Mouse (Mus musculus) hindbrain, embryonic 15.5 days (tissue): ENCODE measurements around the gene Neu1. TPM values are rescaled to one million over a fixed set of nuclear protein-coding genes. Genes with fewer than 3 reads are reported as not detected.
"Not testable (repeated sequence)": the region's sequence is repeated elsewhere in the genome, so short reads cannot be mapped to it uniquely, and the experiment has no call there.

ENCODE experiments used
- ATAC-seq: fragments of 200-750 bp; cut with Nextera tagmentation; 2 replicates; pipeline ENCODE4 v1.8.0; 2017; ENCODE audit warnings: low read depth, moderate number of reproducible peaks, moderate TSS enrichment; ENCODE audit not compliant: low FRiP score
- H3K27ac ChIP-seq: fragments of 300-500 bp; sonication (generic); replicated peaks from 2 replicates; pipeline ENCODE4 v1.5.1; 2015; ENCODE audit warnings: mild to moderate bottlenecking, inconsistent platforms
- H3K27me3 ChIP-seq: fragments of 300-500 bp; sonication (generic); 2 replicates; pipeline ENCODE4 v1.6.1; 2015; ENCODE audit warnings: control low read depth, inconsistent platforms
- H3K36me3 ChIP-seq: fragments of 300-500 bp; sonication (generic); 2 replicates; pipeline ENCODE4 v1.6.1; 2015; ENCODE audit warnings: control low read depth, inconsistent platforms
- H3K4me1 ChIP-seq: fragments of 300-500 bp; sonication (generic); replicated peaks from 2 replicates; pipeline ENCODE4 v1.6.1; 2015; ENCODE audit warnings: control low read depth, inconsistent platforms
- H3K4me2 ChIP-seq: fragments of 300-500 bp; sonication (generic); 2 replicates; pipeline ENCODE4 v1.6.1; 2015; ENCODE audit warnings: moderate library complexity, mild to moderate bottlenecking, inconsistent platforms
- H3K4me3 ChIP-seq: fragments of 300-500 bp; sonication (generic); 2 replicates; pipeline ENCODE4 v1.5.1; 2015; ENCODE audit warnings: mild to moderate bottlenecking, inconsistent platforms
- H3K9ac ChIP-seq: fragments of 300-500 bp; sonication (generic); 2 replicates; pipeline ENCODE4 v1.6.1; 2015; ENCODE audit warnings: inconsistent platforms
- H3K9me3 ChIP-seq: fragments of 300-500 bp; sonication (generic); 2 replicates; pipeline ENCODE4 v1.6.1; 2016; ENCODE audit warnings: control low read depth, inconsistent platforms
- WGBS: fragments of 180-500 bp; shearing (Covaris S2); methylation state at CpG from one replicate; pipeline ENCODE4 v1.1.7; 2015; 5-methylcytosine and 5-hydroxymethylcytosine counted together
- polyA plus RNA-seq: library from polyadenylated mRNA; unstranded; fragments of >200 nt; fragmentation: Nextera tagmentation; extraction: Ambion mirVana; gene quantifications from 2 replicates; pipeline ENCODE4 v1.2.1, GENCODE M21; 2015

Gene Neu1
- polyA plus RNA-seq, 1 experiment from 2014 or later = 38.3 TPM

DNA sequence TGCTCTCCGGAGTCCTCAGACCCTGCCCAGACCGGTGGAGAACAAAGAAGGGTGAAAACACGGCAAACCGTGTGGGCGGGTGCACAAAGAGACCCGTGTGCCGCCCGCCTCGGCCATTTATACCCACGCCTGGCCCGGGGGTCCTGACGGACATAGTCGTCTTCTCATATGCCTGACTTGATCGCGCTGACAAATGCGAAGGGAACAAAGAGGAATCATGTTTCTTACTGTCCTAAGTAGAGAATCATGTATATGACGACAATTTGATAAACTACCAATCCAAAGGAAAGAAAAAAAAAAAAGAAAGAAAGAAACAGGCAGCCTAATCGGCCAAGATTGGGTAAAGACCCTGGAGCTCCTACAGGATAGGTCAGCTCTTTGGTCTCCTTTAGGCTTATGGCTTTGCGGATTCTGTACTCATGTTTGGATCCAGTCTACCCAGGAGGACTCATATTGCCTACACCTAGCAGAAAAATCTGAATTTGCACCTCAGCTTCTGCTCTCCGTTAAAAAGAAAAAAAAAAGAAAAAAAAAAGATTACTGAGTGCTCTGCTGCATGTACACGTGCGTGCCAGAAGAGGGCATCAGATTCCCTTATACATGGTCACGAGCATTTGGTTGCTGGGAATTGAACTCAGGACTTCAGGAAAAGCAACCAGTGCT, 21.5 kb downstream of the Neu1 start:
- H3K27ac ChIP-seq = peak overlapping the region; percentile 92
- peak overlapping the region; percentile 70 for H3K4me3 ChIP-seq
- peak overlapping the region; percentile 82 for H3K4me2 ChIP-seq
- WGBS = 0% methylated on average over 23 of the region's 23 CpGs
- H3K27me3 ChIP-seq = peaks cover 13% of the 10 kb centered on the region
- H3K9me3 ChIP-seq = no peaks in the 10 kb centered on the region
- ATAC-seq = peak; percentile 87
- H3K9ac ChIP-seq = peak overlapping the region; percentile 99
- peaks cover 15% of the 10 kb centered on the region for H3K36me3 ChIP-seq
- peaks cover 19% of the 10 kb centered on the region for H3K4me1 ChIP-seq

DNA sequence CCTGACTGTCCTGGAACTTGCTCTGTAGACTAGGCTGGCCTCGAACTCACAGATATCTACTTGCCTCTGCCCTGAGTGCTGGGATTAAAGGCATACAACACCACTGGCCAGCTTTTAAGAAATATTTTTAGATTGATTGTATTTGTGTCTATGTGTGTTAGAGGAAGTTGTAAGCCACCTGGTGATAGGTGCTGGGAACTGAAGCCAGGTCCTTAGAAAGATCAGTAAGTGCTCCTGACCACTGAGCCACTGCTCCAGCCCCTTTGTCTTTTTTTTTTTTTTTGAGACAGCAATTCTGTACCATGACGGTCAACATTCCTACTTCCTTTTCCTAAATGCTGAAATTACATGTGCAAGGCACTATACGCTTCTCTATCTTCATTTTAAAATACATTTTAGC, 22.2 kb downstream of the Neu1 start:
- H3K9ac ChIP-seq = no peak overlapping the region
- no peak for ATAC-seq
- H3K4me3 ChIP-seq = peak overlapping the region; percentile 70
- peaks cover 15% of the 10 kb centered on the region for H3K36me3 ChIP-seq
- peaks cover 19% of the 10 kb centered on the region for H3K4me1 ChIP-seq
- H3K9me3 ChIP-seq = no peaks in the 10 kb centered on the region
- 84% methylated on average over 3 of the region's 3 CpGs for WGBS
- H3K27ac ChIP-seq = no peak overlapping the region; the same call in 1 of the 2 replicates
- H3K27me3 ChIP-seq = peaks cover 13% of the 10 kb centered on the region
- H3K4me2 ChIP-seq = no peak overlapping the region

DNA sequence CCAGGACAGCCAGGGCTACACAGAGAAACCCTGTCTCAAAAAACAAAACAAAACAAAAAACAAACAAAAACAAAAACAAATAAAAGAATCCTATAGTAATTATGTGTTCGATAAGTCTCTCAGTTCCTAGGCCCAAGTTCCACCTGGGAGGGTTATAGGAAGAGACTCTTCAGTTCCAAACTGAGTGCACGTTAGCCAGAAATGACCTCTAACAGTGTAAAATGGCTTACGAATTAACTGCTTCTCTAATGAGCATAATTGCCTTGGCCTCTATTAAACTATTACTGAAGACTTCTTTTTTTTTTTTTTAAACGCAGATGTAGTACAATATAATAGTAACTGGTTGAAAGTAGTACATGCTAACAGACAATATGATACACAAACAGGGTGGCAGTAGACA, 22.9 kb downstream of the Neu1 start:
- Histone ChIP-seq H3K36me3 (peaks cover 15% of the 10 kb centered on the region), H3K9ac (no peak overlapping the region)
- WGBS = 90% methylated on average over 4 of the region's 4 CpGs

DNA sequence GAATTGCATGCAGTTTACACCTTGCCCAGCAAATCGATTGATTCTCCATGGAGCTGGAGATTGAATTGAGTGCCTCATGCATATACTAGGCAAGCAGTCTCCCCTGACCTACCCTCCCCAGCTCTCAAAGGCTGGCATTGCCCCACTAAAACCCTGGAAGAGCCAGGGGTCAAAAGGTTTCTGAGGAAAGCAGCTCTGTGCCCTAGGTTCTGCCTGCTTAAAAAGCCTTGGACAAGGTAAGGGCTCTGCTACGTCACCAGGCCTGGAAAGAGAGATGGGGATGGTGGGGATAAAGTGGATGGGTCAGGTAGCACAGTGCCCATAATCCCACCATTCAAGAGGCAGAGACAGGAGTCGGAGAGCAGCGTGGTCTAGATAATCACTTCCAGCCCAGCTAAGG, 23.8 kb downstream of the Neu1 start:
- WGBS = 75% methylated on average over 4 of the region's 4 CpGs
- Histone ChIP-seq H3K4me2 (no peak overlapping the region), H3K27me3 (peaks cover 19% of the 10 kb centered on the region), H3K27ac (no peak overlapping the region), H3K4me1 (peaks cover 20% of the 10 kb centered on the region), H3K36me3 (peaks cover 10% of the 10 kb centered on the region), H3K9me3 (no peaks in the 10 kb centered on the region), H3K4me3 (no peak overlapping the region), H3K9ac (0 out of 2 replicates have a peak overlapping the region, but pooled peaks have one; percentile 5)
- no peak for ATAC-seq

More for the DNA sequence above, 22.9 kb downstream of the Neu1 start:
- H3K27me3 ChIP-seq = peaks cover 13% of the 10 kb centered on the region
- peaks cover 19% of the 10 kb centered on the region for H3K4me1 ChIP-seq
- no peak for ATAC-seq
- H3K9me3 ChIP-seq = no peaks in the 10 kb centered on the region
- no peak overlapping the region for H3K4me3 ChIP-seq
- no peak overlapping the region for H3K4me2 ChIP-seq
- H3K27ac ChIP-seq = no peak overlapping the region

DNA sequence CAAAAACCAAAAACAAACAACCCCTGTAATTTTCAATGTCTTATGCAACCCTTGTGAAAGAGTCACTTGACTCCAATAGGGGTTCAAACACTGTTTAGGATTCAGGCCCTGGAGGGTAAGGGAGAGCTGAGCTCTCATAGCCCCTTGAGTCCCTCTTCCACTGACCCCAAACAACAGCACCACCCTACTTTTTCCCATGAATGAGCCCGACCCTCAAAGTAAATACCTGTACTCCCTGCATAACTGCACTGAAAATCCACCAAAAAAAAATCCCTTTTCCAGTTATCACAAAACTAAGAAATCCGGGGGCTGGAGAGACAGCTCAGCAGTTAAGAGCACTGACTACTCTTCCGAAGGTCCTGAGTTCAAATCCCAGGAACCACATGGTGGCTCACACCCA, 24.8 kb downstream of the Neu1 start:
- H3K4me3 ChIP-seq = no peak overlapping the region
- H3K9me3 ChIP-seq = no peaks in the 10 kb centered on the region
- no peaks in the 10 kb centered on the region for H3K36me3 ChIP-seq
- H3K4me2 ChIP-seq = no peak overlapping the region
- H3K27me3 ChIP-seq = peaks cover 23% of the 10 kb centered on the region
- H3K4me1 ChIP-seq = peaks cover 10% of the 10 kb centered on the region
- no peak for ATAC-seq
- H3K9ac ChIP-seq = no peak overlapping the region
- no peak overlapping the region for H3K27ac ChIP-seq
- WGBS = 82% methylated on average over 3 of the region's 3 CpGs

DNA sequence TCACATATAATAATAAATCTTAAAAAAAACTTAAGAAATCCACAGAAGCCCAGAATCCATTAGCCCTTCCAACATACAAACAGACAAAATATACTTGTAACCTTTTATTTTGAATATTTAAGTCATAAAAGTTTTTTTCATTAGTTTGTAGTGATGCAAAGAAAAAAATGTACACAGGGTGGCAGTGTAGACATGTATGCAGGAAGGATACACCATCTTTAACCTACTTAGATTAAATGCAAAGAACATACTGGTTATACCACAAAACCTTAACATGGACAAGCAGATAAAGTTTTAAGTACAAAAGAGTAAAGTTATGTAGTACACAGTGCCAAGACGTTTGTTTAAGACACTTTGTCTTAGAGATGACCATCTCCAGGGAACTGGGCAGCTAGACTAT, 25.3 kb downstream of the Neu1 start:
- WGBS = 60% methylated on average over 1 of the region's 1 CpGs
- ATAC-seq = no peak
- Histone ChIP-seq H3K9me3 (no peaks in the 10 kb centered on the region), H3K27ac (no peak overlapping the region), H3K27me3 (peaks cover 26% of the 10 kb centered on the region), H3K9ac (no peak overlapping the region), H3K4me3 (no peak overlapping the region), H3K4me1 (peaks cover 5% of the 10 kb centered on the region; the same call in 1 of the 2 replicates), H3K36me3 (no peaks in the 10 kb centered on the region), H3K4me2 (no peak overlapping the region)

DNA sequence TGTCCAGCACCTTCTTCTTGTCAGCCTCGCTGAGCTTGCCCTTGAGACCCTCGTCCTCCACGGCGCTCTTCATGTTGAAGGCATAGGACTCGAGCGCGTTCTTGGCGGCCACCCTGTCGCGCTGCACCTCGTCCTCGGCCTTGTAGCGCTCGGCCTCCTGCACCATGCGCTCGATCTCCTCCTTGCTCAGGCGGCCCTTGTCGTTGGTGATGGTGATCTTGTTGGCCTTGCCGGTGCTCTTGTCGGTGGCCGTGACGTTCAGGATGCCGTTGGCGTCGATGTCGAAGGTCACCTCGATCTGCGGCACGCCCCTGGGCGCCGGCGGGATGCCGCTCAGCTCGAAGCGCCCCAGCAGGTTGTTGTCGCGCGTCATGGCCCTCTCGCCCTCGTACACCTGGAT, 26.2 kb downstream of the Neu1 start:
- 27% methylated on average over 29 of the region's 40 CpGs for WGBS
- H3K9ac ChIP-seq, ATAC-seq, H3K4me2 ChIP-seq, H3K27ac ChIP-seq, H3K9me3 ChIP-seq, H3K4me1 ChIP-seq, H3K36me3 ChIP-seq, H3K4me3 ChIP-seq: not testable (repeated sequence)
- peaks cover 31% of the 10 kb centered on the region for H3K27me3 ChIP-seq

DNA sequence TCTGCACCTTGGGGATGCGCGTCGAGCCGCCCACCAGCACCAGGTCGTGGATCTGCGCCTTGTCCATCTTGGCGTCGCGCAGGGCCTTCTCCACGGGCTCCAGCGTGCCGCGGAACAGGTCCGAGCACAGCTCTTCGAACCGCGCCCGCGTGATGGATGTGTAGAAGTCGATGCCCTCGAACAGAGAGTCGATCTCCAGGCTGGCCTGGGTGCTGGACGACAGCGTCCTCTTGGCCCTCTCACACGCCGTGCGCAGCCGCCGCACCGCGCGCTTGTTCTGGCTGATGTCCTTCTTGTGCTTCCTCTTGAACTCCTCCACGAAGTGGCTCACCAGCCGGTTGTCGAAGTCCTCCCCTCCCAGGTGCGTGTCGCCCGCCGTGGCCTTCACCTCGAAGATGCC, 26.9 kb downstream of the Neu1 start:
- H3K27me3 ChIP-seq = peaks cover 34% of the 10 kb centered on the region
- not testable (repeated sequence) for H3K36me3 ChIP-seq, ATAC-seq, H3K4me1 ChIP-seq, H3K9ac ChIP-seq, H3K9me3 ChIP-seq, H3K27ac ChIP-seq, H3K4me3 ChIP-seq, H3K4me2 ChIP-seq
- WGBS = 28% methylated on average over 31 of the region's 40 CpGs

DNA sequence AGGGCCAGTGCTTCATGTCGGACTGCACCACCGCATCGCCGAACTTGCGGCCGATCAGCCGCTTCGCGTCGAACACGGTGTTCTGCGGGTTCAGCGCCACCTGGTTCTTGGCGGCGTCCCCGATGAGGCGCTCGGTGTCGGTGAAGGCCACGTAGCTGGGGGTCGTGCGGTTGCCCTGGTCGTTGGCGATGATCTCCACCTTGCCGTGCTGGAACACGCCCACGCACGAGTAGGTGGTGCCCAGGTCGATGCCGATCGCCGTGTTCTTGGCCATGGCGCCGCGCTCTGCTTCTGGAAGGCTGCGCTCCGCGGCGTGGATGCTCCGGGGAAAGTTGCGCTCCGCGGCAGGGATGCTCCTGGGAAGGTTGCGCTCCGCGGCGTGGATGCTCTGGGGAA, 27.7 kb downstream of the Neu1 start:
- 0% methylated on average over 30 of the region's 47 CpGs for WGBS
- Histone ChIP-seq H3K4me3 (peak overlapping the region; percentile 48), H3K27me3 (peaks cover 36% of the 10 kb centered on the region), H3K4me2 (peak overlapping the region; percentile 89)
- not testable (repeated sequence) for H3K27ac ChIP-seq, ATAC-seq, H3K9me3 ChIP-seq, H3K4me1 ChIP-seq, H3K36me3 ChIP-seq, H3K9ac ChIP-seq

DNA sequence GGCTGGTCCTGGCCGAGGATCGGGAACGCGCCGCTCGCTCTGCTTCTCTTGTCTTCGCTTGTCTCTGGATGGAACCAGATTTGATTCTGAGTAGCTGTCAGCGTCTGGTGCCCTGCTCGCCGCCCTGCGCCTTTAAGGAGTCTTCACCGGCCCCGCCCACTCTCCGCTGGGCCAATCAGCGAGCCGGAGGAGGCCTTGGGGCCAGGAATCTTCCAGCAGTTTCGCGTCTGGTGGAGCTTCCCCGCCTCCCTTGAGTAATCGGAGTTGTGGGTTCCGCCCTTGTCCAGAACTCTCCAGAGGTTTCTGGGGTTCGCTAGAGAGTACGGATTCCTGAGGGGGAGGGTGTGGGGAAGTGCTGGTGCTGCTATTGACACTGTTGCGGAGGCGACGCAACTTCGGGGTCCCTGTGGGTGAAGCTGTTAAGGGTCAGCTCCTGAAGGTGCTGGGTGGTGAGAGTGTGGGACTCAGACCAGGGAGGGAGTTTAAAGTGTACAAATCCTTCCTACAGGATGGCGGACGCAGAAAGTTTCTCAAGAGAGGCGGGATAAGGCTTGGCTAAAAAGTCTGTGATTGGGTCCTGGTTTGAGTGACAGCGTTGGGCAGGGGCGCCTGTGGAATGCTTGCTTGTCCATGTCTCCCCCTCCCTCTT, 28.2 kb downstream of the Neu1 start, which contains the start of gene Hspa1b:
TSS of gene Hspa1b (minus strand) at position 109 of the 649 bp plus-strand sequence.
- not testable (repeated sequence) for H3K4me1 ChIP-seq, H3K36me3 ChIP-seq, H3K9me3 ChIP-seq
- peak within 1 kb of the TSS; percentile 33; the same call in 1 of the 2 replicates for H3K9ac ChIP-seq
- WGBS = 0% methylated on average over 29 of the region's 32 CpGs
- peak within 1 kb of the TSS; percentile 89 for H3K4me2 ChIP-seq
- peak; percentile 92 for ATAC-seq
- H3K27me3 ChIP-seq = peaks cover 36% of the 10 kb centered on the region
- H3K4me3 ChIP-seq = peak within 1 kb of the TSS; percentile 48
- H3K27ac ChIP-seq = peak within 1 kb of the TSS; percentile 85

DNA sequence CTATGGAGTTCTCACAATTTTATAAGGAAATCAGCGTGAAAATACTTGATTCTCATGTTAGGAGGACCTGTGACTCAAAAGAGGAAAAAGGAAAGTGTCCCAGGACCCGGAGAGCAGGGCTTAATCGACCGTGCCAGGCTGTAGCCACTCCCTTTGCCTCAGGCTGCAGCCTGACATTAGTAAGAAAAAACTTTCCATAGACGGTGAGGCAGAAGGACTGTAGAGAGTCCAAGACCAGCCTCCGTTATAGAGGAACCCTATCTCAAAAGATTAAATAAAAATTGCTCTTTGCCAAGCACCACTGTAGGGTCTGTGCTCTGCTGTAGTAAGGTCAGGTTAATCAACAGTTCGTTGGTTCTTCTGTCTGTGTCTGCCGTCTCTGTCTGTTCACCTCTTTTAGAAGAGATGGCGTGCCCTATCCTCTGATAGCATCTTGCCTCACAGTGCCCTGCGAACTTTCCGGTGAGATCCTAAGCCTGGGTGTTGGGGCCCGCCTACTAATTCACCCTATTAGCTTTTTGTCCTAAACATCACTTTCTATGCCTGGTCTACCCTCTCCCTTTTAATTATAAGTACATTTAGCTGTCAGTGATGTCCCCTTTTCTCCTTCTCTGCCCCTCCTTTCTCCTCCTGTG, 28.9 kb downstream of the Neu1 start:
- H3K27ac ChIP-seq = peak overlapping the region; percentile 85
- H3K27me3 ChIP-seq = peaks cover 33% of the 10 kb centered on the region
- peak overlapping the region; percentile 33; the same call in 1 of the 2 replicates for H3K9ac ChIP-seq
- H3K4me3 ChIP-seq = peak overlapping the region; percentile 48
- WGBS = 16% methylated on average over 12 of the region's 12 CpGs
- no peaks in the 10 kb centered on the region for H3K36me3 ChIP-seq
- no peak for ATAC-seq
- H3K9me3 ChIP-seq = no peaks in the 10 kb centered on the region
- H3K4me2 ChIP-seq = peak overlapping the region; percentile 89
- H3K4me1 ChIP-seq = 0 out of 2 replicates have a peak, but pooled peaks cover 5% of the 10 kb centered on the region
